Mouse (Mus musculus) spleen, postnatal 36 days (tissue): Measurements from ENCODE around the gene Tent5b.
"Not testable (repeated sequence)": the region's sequence is repeated elsewhere in the genome, so short reads cannot be mapped to it uniquely, and the experiment has no call there.

Experiments used
- DNase-seq, 2 experiments: peaks; one replicate each; pipeline ENCODE4 v3.0.0; 2022; ENCODE audit warnings: low spot score in 2 of 2, mixed read lengths in 1 of 2

The Tent5b gene

GRCm38 (mm10) chr4:133498160-133498724 is 18.3 kb downstream of the Tent5b start, which contains the start of gene Trnp1:
Trnp1 (minus strand) TSS chr4:133498550.
- peak; percentile 49 to 53 for DNase-seq

DNA sequence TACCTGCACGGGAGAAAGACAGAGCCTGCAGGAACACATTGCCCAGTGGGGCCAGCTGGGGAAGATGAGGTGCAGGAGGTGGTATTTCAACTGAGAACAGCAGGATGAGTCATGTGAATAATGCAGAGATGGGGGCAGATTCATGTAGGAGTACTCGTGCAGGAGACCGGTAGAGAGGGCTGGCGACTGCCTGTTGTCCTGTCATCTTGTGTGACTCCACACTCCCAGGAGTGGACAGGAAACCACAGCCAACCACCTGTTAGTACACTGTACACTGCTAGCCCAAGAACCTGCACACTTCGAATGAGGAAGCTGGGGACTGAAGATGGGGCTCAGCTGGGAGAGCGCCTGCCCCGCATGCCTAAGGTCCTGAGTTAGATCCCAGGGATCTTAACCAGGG is 21.6 kb downstream of the Tent5b start:
- DNase-seq: no peak

GRCm38 (mm10) chr4:133504300-133504699 is 24.4 kb downstream of the Tent5b start:
- no peak for DNase-seq

DNA sequence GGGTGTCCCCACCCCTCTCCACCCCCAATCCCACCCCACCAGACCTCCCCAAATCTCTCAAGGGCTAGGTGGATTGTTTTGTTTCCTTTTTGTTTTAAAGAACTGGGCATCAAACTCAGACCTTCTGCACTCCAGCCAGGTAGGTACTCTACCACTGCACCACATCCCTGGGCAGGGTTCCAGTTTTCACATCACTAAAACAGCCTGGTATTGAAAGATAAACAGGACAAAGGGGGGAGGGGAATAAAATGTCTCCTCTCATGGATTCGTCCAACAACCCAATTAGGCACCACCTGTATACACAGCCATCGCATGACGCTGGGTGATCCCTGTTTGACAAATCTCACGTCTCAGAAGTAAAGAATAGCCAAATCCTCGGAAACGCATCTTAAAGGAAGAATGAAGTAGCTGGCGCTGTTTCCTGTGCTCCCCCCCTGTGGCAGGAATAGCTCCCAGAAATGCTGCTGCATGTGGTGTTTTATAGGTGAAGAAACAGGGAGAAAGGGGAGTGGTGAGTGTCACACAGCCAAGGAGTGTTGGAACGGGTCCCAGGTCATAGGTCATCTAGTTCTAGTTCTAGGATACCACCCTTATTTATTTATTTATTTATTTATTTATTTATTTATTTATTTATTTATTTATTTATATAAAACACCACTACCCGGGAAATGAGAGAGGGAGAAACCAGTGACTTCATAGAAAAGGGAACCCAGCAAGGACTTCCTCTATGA is 25.0 kb downstream of the Tent5b start:
- DNase-seq: no peak

DNA sequence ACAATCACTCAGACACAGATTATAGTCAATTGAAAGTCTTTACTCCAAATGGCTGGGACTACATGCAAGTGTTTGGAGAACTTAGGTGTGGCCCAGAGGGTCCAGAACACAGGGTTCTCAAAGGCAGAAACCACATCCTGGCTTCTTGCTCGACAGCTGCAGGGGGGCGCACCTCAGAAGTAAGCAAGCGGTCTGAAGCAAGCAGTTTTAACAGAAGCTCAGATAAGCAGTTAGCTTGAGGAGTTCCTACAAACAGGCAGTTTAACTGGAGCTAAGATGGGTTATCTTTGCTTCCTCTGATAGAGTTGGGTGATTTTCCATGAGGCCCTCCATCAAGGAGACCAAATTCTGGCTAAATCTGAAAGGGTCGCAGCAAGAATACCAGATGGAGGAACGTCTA is 26.6 kb downstream of the Tent5b start:
- peak; percentile 25 to 41 for DNase-seq

- no peak for DNase-seq
Observed at GRCm38 (mm10) chr4:133508990-133509389, 29.1 kb downstream of the Tent5b start.

- DNase-seq: no peak
Observed at GRCm38 (mm10) chr4:133511050-133511449, 31.1 kb downstream of the Tent5b start.

- not testable (repeated sequence) for DNase-seq
Observed at GRCm38 (mm10) chr4:133512511-133512910, 32.6 kb downstream of the Tent5b start.

DNA sequence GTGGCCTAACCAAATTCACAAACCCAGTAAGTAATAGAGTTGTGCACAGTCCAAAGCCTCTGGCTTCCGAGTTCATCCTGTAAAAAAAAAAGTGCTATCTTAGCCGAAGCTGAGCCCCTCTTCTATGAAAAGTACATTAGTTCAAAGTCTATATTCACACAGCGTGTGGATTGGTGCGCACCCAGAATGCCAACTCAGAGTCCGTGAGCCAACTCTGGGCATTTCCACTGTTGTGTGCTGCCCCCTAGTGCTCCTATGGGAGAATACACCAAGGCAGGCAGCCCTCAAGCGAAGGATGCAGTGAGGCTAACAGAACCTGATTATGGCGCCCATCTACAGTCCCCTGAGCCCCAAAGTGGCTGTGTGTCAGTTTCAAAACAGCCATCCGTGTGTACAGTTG is 33.0 kb downstream of the Tent5b start:
- DNase-seq: peak; percentile 54 to 57

GRCm38 (mm10) chr4:133518601-133519368 is 38.9 kb downstream of the Tent5b start, which contains the start of gene Kdf1:
Kdf1 (plus strand) TSS chr4:133518963.
- no peak for DNase-seq

- DNase-seq: no peak
Observed at GRCm38 (mm10) chr4:133519369-133519665, 39.4 kb downstream of the Tent5b start.

DNA sequence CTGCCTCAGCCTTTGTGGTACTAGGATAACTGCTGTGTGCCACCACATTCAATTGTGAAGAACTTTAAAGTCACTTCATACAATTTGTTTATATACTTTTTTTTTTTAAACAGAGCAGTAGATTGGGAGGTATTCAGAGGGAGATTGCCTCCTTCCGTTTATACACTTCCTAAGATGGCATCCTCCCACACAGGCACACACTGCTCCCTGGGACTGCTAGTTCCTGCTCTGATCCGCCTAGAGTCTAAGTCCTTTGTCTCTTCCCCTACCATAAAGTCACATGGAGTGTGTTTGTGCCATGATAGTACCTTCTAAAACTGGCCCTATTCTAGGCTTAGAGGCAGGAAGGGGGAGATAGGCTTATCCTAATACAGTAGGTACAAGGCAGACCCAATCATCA is 41.6 kb downstream of the Tent5b start:
- no peak for DNase-seq

- DNase-seq: no peak
Observed at GRCm38 (mm10) chr4:133527788-133528187, 47.9 kb downstream of the Tent5b start.

- DNase-seq: no peak
Observed at GRCm38 (mm10) chr4:133532777-133533176, 52.8 kb downstream of the Tent5b start.

DNA sequence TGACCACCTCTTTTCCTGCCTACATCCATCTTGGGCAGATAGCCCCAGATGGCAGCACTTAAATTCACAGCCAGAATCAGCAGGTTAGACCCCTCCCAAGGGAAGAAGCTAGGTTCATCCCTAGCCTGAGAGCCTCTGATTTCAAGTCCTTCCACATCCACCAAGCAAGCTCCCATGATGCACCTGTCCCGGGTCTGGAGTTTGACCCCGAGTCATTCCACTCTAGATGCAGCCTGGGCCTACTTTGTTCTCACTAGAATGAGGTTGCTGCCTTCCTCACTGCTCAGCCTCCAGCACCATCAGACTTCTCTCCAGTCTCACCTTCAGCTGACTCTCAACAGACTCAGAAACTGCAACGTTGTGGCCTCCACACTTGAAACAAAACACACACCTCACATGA is 56.1 kb downstream of the Tent5b start:
- DNase-seq: no peak

DNA sequence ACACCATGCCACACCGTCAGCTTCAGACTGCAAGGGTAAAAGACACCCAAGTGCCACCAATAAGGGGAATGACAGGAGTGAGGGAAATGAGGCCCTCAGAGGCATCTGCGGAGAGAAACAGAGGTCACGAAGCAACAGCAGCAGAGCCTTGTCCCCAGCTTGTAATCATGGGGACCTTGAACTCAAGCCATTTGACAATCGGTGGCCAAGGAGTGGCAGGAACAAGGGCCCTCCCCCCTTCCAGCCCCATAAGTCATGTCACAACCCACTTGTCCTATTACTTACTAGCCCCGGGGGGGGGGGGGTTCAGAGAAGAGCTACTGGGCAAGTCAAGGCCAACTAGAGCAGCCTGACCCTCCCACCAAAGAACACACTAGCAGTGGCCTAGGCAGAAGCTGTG is 56.7 kb downstream of the Tent5b start:
- no peak for DNase-seq
